Mouse (Mus musculus): ENCODE data around the gene Gm11555. TPM values are rescaled to one million over a fixed set of nuclear protein-coding genes. Genes with fewer than 3 reads are reported as not detected.
"Not testable (repeated sequence)": the region's sequence is repeated elsewhere in the genome, so short reads cannot be mapped to it uniquely, and the experiment has no call there.

The Gm11555 gene
- total RNA-seq, 2 experiments from 2014 or later, result not detected

- no peak for DNase-seq (ENCODE audit: extremely low spot score in 1 of 2, low spot score in 2 of 2)
- no peak overlapping the region for H3K27ac ChIP-seq
- no peak for TF ChIP-seq CTCF (IDR thresholded peaks at IDR 0.05)
- intact Hi-C loops (cut with DNase I), result no loop called here
- H3K4me3 ChIP-seq, result no peak overlapping the region
Measured at GRCm38 (mm10) chr11:99637086-99637485, 12.9 kb downstream of the Gm11555 start.

DNA sequence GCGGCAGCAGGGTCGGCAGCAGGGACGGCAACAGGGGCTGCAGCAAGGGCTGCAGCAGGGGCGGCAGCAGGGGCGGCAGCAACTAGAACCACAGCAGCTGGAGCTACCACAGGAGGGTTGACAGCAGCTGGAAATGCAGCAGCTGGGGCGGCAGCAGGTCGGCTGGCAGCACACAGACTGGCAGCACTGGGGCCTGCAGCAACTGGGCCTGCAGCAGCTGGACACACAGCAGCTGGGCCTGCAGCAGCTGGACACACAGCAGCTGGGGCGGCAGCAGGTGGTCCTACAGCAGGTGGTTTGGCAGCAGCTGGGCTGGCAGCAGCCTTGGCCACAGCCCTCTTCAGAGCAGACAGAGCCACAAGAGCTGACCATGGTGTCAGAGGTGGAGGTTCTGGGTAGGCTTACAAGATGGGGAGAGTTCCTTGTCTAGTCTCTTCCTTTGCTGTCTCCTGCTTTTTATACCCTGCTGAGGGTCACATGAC, 15.3 kb downstream of the Gm11555 start, which contains the start of gene Krtap4-2:
TSS of gene Krtap4-2 (minus strand) at position 432 of the 482 bp plus-strand sequence.
- intact Hi-C loops (cut with DNase I), result loop anchor here (5.0 kb wide), 2 partner anchors 77 to 167 kb away; partner anchors contain the start of genes Gm11939 and Krtap3-2
- H3K27ac ChIP-seq, result no peak within 1 kb of the TSS
- no peak for TF ChIP-seq CTCF (IDR thresholded peaks at IDR 0.05)
- DNase-seq (ENCODE audit: extremely low spot score in 1 of 2, low spot score in 2 of 2), result no peak
- no peak within 1 kb of the TSS for H3K4me3 ChIP-seq

DNA sequence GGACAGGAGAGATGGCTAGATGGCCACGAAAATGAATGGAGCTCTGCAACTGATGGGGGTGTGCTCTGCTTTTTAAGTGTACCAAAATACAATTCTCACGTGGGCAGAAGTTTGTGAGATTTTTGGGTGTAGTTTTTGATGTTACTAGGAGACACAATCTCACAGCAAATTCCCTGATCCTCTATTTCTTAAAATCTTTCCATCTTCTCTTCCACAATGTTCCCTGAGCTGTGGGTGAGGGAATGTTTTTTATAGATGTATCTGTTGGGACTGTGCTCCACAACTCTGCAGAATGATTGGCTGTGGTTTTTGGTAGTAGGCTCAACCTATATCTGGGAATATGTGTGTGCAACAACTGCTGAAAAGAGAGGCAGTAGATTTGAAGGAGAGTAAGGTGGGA, 16.7 kb downstream of the Gm11555 start:
- no peak for DNase-seq (ENCODE audit: extremely low spot score in 1 of 2, low spot score in 2 of 2)
- intact Hi-C loops (cut with DNase I), result loop anchor here (5.0 kb wide), 2 partner anchors 76 to 166 kb away; partner anchors contain the start of genes Gm11939 and Krtap3-2
- Histone ChIP-seq H3K27ac (no peak overlapping the region), H3K4me3 (no peak overlapping the region)
- TF ChIP-seq CTCF (IDR thresholded peaks at IDR 0.05), result no peak

GRCm38 (mm10) chr11:99630890-99631289, 19.1 kb downstream of the Gm11555 start:
- H3K4me3 ChIP-seq, result no peak overlapping the region
- no peak for DNase-seq (ENCODE audit: extremely low spot score in 1 of 2, low spot score in 2 of 2)
- intact Hi-C loops (cut with DNase I), result loop anchor here (5.0 kb wide), 2 partner anchors 74 to 164 kb away; partner anchors contain the start of genes Gm11939 and Krtap3-2
- H3K27ac ChIP-seq, result no peak overlapping the region
- no peak for TF ChIP-seq CTCF (IDR thresholded peaks at IDR 0.05)

GRCm38 (mm10) chr11:99628138-99628537, 21.9 kb downstream of the Gm11555 start, which contains the start of gene Krtap4-1:
Gene Krtap4-1 (minus strand): TSS chr11:99628238.
- TF ChIP-seq CTCF (IDR thresholded peaks at IDR 0.05), result no peak
- H3K4me3 ChIP-seq, result no peak within 1 kb of the TSS

DNA sequence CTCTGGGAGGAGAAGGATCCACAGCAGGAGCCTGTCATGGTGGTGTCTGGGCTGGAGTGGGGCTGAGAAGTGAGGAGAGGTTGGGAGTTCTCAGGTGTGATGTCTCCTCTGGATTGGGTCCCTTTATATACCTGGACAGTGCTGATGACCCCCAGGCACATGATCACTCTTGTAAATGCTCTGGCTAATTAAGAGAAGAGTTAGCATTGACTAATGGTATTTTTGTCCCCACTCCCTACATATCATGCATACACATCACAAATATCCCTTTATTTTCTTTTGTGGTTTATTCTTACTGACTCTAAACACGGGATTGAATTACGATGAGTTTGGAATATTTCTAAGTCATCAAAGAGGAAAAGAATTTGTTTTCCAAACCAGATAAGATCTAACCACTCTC, 29.7 kb downstream of the Gm11555 start, which contains the start of gene Gm11562:
TSS of gene Gm11562 (minus strand) at position 101 of the 400 bp plus-strand sequence.
- intact Hi-C loops (cut with DNase I), result no loop called here
- TF ChIP-seq CTCF (IDR thresholded peaks at IDR 0.05), result no peak
- no peak for DNase-seq (ENCODE audit: extremely low spot score in 1 of 2, low spot score in 2 of 2)

More at GRCm38 (mm10) chr11:99628138-99628537, 21.9 kb downstream of the Gm11555 start, which contains the start of gene Krtap4-1:
- no peak within 1 kb of the TSS for H3K27ac ChIP-seq
- DNase-seq (ENCODE audit: extremely low spot score in 1 of 2, low spot score in 2 of 2), result no peak
- intact Hi-C loops (cut with DNase I), result no loop called here

DNA sequence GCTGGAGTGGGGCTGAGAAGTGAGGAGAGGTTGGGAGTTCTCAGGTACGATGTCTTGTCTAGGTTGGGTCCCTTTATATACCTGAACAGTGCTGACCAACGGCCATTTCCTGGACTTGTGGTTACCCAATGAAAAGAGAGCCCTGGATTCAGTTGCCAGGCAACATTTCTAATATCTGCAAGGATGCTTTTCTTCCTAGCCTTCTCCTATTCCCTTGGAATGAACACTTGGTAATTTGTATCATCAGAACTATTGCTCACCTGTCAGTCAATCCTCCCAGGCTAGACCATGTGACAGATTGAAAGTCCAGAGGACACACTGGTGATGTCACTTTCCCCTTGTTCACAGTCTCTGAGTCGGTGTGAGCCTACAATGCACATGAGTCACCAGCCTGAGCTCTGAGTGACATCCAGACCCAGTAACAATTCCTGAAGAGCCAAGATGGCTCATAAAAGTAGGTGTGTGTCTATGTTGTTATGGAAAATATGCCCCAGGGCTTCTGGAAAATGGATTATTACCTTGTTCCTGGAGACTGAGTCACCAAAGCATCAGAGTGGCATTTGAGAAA, 35.2 kb downstream of the Gm11555 start, which contains the start of gene Krtap2-4:
TSS of gene Krtap2-4 (minus strand) at position 51 of the 568 bp plus-strand sequence.
- DNase-seq (ENCODE audit: extremely low spot score in 1 of 2, low spot score in 2 of 2), result no peak
- H3K4me3 ChIP-seq, result no peak within 1 kb of the TSS
- TF ChIP-seq CTCF (IDR thresholded peaks at IDR 0.05), result no peak
- no peak within 1 kb of the TSS for H3K27ac ChIP-seq
- intact Hi-C loops (cut with DNase I), result no loop called here

More for the DNA sequence above, 29.7 kb downstream of the Gm11555 start, which contains the start of gene Gm11562:
- Histone ChIP-seq H3K27ac (no peak within 1 kb of the TSS), H3K4me3 (no peak within 1 kb of the TSS)

DNA sequence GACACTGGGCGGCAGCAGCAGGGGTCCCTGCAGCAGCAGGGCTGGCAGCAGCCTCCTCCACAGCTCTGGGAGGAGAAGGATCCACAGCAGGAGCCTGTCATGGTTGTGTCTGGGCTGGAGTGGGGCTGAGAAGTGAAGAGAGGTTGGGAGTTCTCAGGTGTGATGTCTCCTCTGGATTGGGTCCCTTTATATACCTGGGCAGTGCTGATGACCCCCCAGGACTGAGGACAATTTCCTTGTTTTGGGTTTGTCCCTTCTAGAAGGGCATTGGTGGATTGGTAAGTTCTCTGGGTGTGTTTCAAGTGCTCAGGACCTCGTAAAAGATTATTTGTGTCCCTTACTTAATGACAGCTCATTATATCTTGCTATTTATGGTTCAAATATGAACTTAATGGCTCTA, 39.9 kb downstream of the Gm11555 start, which contains the start of gene Gm11937:
TSS of gene Gm11937 (minus strand) at position 101 of the 400 bp plus-strand sequence.
- H3K4me3 ChIP-seq; DNase-seq (ENCODE audit: extremely low spot score in 1 of 2, low spot score in 2 of 2); intact Hi-C loops (cut with DNase I): not testable (repeated sequence)
- peak within 1 kb of the TSS; percentile 53; the same call in 1 of the 2 replicates for H3K27ac ChIP-seq

DNA sequence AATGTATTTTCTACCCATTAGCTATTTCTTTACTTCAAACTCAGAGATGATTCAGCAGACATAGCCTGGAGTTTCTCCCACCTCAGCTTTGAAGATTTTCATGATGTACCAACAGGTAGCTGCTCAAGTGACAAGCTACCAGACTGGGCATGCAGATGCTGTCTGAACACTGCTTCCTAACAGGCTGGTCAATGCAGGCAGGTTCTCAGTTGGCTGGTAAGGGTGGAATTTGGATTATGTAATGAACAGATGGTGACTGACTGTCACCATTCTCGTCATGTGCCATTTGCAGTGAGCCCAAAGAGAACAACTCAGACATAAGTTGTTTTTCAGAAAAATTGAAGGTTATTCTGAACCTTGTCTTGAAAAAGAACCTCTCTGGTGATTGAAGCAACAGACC, 40.9 kb downstream of the Gm11555 start:
- intact Hi-C loops (cut with DNase I), result no loop called here
- peak; percentile 16 to 32 for DNase-seq (ENCODE audit: extremely low spot score in 1 of 2, low spot score in 2 of 2)
- Histone ChIP-seq H3K27ac (no peak overlapping the region; the same call in 1 of the 2 replicates), H3K4me3 (no peak overlapping the region)
- TF ChIP-seq CTCF (IDR thresholded peaks at IDR 0.05), result no peak

DNA sequence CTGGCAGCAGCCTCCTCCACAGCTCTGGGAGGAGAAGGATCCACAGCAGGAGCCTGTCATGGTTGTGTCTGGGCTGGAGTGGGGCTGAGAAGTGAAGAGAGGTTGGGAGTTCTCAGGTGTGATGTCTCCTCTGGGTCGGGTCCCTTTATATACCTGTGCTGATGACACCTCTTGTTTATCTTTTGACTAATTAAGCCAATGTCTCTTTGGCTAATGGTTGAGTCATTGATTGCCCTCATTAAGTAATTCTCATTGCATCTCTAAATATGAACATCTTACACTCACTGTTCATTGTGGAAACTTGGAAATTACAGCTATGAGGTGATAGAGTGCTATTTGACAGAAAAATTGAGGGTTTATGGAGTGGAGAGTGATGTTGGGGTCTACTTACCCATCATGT, 46.8 kb downstream of the Gm11555 start, which contains the start of gene Gm11938:
TSS of gene Gm11938 (minus strand) at position 101 of the 400 bp plus-strand sequence.
- DNase-seq (ENCODE audit: extremely low spot score in 1 of 2, low spot score in 2 of 2); intact Hi-C loops (cut with DNase I); H3K4me3 ChIP-seq; H3K27ac ChIP-seq: not testable (repeated sequence)

Other genes starting within 250 kb of the Gm11555 start
- gene Krt12, start 228.0 kb downstream of the Gm11555 start, total RNA-seq (2021), result 10 to 100 TPM in 1 of 2 experiments, 1 to 10 TPM in 1; 8.7 to 11.6 TPM
- not detected for gene Krt20, start 212.1 kb downstream of the Gm11555 start, total RNA-seq (2021)
- not detected for gene Krt23, start 157.1 kb downstream of the Gm11555 start, total RNA-seq (2021)
- gene Krt39, start 128.9 kb downstream of the Gm11555 start, total RNA-seq (2021), result not detected
- gene Krt40, start 107.1 kb downstream of the Gm11555 start, total RNA-seq (2021), result not detected
- not detected for gene Krtap3-3, start 99.4 kb downstream of the Gm11555 start, total RNA-seq (2021)
- not detected for gene Krtap3-2, start 93.4 kb downstream of the Gm11555 start, total RNA-seq (2021)
- not detected for gene Gm11939, start 90.8 kb downstream of the Gm11555 start, total RNA-seq (2021)
- gene Krtap3-1, start 83.6 kb downstream of the Gm11555 start, total RNA-seq (2021), result not detected
- gene Krtap1-5, start 69.2 kb downstream of the Gm11555 start, total RNA-seq (2021), result not detected
- not detected for gene Krtap1-4, start 66.6 kb downstream of the Gm11555 start, total RNA-seq (2021)
- not detected for gene Krtap1-3, start 58.9 kb downstream of the Gm11555 start, total RNA-seq (2021)
- not detected for gene Krtap9-3, start 52.1 kb downstream of the Gm11555 start, total RNA-seq (2021)
- not detected for gene Gm11938, start 46.9 kb downstream of the Gm11555 start, total RNA-seq (2021)
- gene Gm11937, start 40.0 kb downstream of the Gm11555 start, total RNA-seq (2021), result not detected
- not detected for gene Krtap2-4, start 35.4 kb downstream of the Gm11555 start, total RNA-seq (2021)
- not detected for gene Gm11562, start 29.8 kb downstream of the Gm11555 start, total RNA-seq (2021)
- not detected for gene Krtap4-1, start 22.0 kb downstream of the Gm11555 start, total RNA-seq (2021)
- not detected for gene Krtap4-2, start 15.2 kb downstream of the Gm11555 start, total RNA-seq (2021)
- gene Krtap4-7, start 6.1 kb downstream of the Gm11555 start, total RNA-seq (2021), result not detected
- not detected for gene Gm11563, start 8.7 kb upstream of the Gm11555 start, total RNA-seq (2021)
- gene Krtap4-6, start 15.7 kb upstream of the Gm11555 start, total RNA-seq (2021), result not detected
- not detected for gene Gm14190, start 40.5 kb upstream of the Gm11555 start, total RNA-seq (2021)
- not detected for gene Gm14180, start 84.1 kb upstream of the Gm11555 start, total RNA-seq (2021)
- not detected for gene Gm11595, start 122.7 kb upstream of the Gm11555 start, total RNA-seq (2021)
- not detected for gene Krtap4-8, start 130.5 kb upstream of the Gm11555 start, total RNA-seq (2021)
- gene Krtap4-9, start 135.0 kb upstream of the Gm11555 start, total RNA-seq (2021), result not detected
- not detected for gene Gm11596, start 143.2 kb upstream of the Gm11555 start, total RNA-seq (2021)
- not detected for gene Gm11569, start 148.7 kb upstream of the Gm11555 start, total RNA-seq (2021)
- gene Gm11554, start 154.2 kb upstream of the Gm11555 start, total RNA-seq (2021), result not detected
- gene Krtap4-13, start 159.7 kb upstream of the Gm11555 start, total RNA-seq (2021), result not detected
- gene Gm11564, start 165.4 kb upstream of the Gm11555 start, total RNA-seq (2021), result not detected
- not detected for gene 2300003K06Rik, start 187.8 kb upstream of the Gm11555 start, total RNA-seq (2021)
- gene Krtap4-16, start 201.4 kb upstream of the Gm11555 start, total RNA-seq (2021), result not detected
- not detected for gene Gm11568, start 207.7 kb upstream of the Gm11555 start, total RNA-seq (2021)
- gene Gm11559, start 214.2 kb upstream of the Gm11555 start, total RNA-seq (2021), result not detected
- not detected for gene Krtap9-1, start 223.2 kb upstream of the Gm11555 start, total RNA-seq (2021)
- not detected for gene Gm11567, start 229.0 kb upstream of the Gm11555 start, total RNA-seq (2021)

Measured in left cerebral cortex, adult 2 months (tissue).